Mouse (Mus musculus) megakaryocyte, embryonic 14.5 days (primary cell): ENCODE results near the gene Serp2. TPM values are rescaled to one million over a fixed set of nuclear protein-coding genes. Genes with fewer than 3 reads are reported as not detected.

Source experiments
- H3K27me3 ChIP-seq: replicated peaks from 2 replicates; pipeline ENCODE3; 2012; ENCODE audit warnings: inconsistent platforms
- H3K36me3 ChIP-seq: replicated peaks from 2 replicates; pipeline ENCODE3; 2012; ENCODE audit warnings: low read length, inconsistent platforms, mixed read lengths
- H3K4me1 ChIP-seq: 2 replicates; pipeline ENCODE4 v1.6.1; 2012; ENCODE audit warnings: inconsistent platforms
- H3K4me3 ChIP-seq: replicated peaks from 2 replicates; pipeline ENCODE3; 2012; ENCODE audit warnings: moderate library complexity, mild to moderate bottlenecking, inconsistent platforms
- H3K9me3 ChIP-seq: 2 replicates; pipeline ENCODE4 v1.6.1; 2012; ENCODE audit warnings: inconsistent platforms
- FLI1 ChIP-seq: IDR thresholded peaks from 2 replicates; pipeline ENCODE4 v1.6.1; 2012; ENCODE audit warnings: low read length, inconsistent platforms, mixed read lengths
- GATA1 ChIP-seq: IDR thresholded peaks from 3 replicates; pipeline ENCODE4 v1.6.1; 2012; ENCODE audit warnings: mixed read lengths, low read length, inconsistent platforms, borderline replicate concordance
- polyA plus RNA-seq: library from polyadenylated mRNA; stranded (reverse); fragments of >175 nt; gene quantifications from 2 replicates; pipeline ENCODE4 v1.2.3, GENCODE M21; 2012; ENCODE audit warnings: low replicate concordance; ENCODE audit not compliant: insufficient read depth

Gene Serp2
- 0.47 TPM in 1 of 2 replicates, not detected in the other for polyA plus RNA-seq

- peak within 1 kb of the TSS; percentile 91 for H3K4me3 ChIP-seq
- TF ChIP-seq GATA1 = no peak
- TF ChIP-seq FLI1 = no peak
- peaks cover 38% of the 10 kb centered on the region for H3K4me1 ChIP-seq
- no peaks in the 10 kb centered on the region for H3K36me3 ChIP-seq
- H3K27me3 ChIP-seq = peaks cover 85% of the 10 kb centered on the region
- H3K9me3 ChIP-seq = peaks cover 14% of the 10 kb centered on the region; the same call in 1 of the 2 replicates
Measured at GRCm38 (mm10) chr14:76556852-76557208, at the start of gene Serp2. Gene Serp2 (minus strand): TSS chr14:76556889.

DNA sequence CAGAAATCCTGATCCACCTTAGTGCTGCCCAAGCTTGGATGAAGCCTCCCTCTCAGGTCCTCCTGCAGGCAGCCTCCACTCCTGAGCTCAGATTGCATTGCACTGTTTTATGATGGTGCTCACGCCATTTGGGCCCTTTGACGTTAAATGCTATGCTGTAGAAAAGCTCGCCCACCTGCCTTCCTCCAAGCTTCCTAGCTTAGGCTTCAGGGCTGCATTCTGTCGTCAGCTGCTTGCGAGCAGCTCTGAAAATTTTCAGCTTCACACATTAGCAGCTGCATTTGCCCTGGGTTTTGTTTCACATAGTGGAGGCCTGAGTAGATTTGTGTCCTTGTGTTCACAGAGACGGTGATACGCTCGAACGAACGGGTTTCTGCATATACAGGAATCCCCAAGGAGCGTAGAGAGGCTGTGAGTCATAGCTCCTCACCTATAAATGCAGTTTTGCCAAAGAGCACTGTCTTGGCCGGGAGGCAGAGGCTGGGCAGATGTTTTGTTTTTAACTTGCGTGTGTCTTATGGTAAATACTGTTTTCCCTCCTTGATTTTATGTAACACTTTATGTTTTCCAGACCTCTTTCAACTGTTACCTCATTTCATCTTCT, 49.3 kb upstream of the Serp2 start:
- H3K36me3 ChIP-seq = no peaks in the 10 kb centered on the region
- H3K27me3 ChIP-seq = peaks cover 24% of the 10 kb centered on the region
- no peaks in the 10 kb centered on the region for H3K9me3 ChIP-seq
- no peak overlapping the region for H3K4me3 ChIP-seq
- H3K4me1 ChIP-seq = peaks cover 60% of the 10 kb centered on the region
- TF ChIP-seq GATA1 = no peak
- TF ChIP-seq FLI1 = no peak

GRCm38 (mm10) chr14:76604012-76604411, 47.3 kb upstream of the Serp2 start:
- Histone ChIP-seq H3K9me3 (no peaks in the 10 kb centered on the region), H3K4me1 (peaks cover 53% of the 10 kb centered on the region), H3K27me3 (peaks cover 24% of the 10 kb centered on the region), H3K4me3 (no peak overlapping the region), H3K36me3 (no peaks in the 10 kb centered on the region)
- TF ChIP-seq FLI1 (no peak), GATA1 (no peak)

GRCm38 (mm10) chr14:76601654-76602053, 45.0 kb upstream of the Serp2 start:
- H3K36me3 ChIP-seq = no peaks in the 10 kb centered on the region
- TF ChIP-seq FLI1 (no peak), GATA1 (no peak)
- peaks cover 67% of the 10 kb centered on the region for H3K4me1 ChIP-seq
- H3K4me3 ChIP-seq = no peak overlapping the region
- H3K27me3 ChIP-seq = peaks cover 19% of the 10 kb centered on the region
- H3K9me3 ChIP-seq = no peaks in the 10 kb centered on the region

DNA sequence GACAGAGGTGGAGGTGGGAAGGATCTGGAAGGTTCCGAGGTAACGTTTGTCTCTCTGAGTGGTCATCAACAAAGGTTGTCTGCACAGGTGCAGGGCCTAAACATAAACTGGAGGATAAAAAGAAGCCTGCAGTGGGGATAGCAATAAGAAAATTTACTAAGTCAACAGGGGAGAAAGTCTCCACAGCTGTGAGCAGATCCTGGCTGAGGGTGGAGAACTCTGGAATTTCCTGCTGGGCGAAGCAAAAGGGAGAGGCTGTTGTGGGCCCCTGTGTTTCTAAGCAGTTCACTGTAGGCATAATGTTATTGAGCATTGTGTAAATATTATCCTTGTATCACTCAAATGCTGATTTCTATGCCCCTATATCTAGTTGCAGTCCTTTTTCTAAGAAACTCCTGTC, 43.7 kb upstream of the Serp2 start:
- TF ChIP-seq GATA1 = no peak
- TF ChIP-seq FLI1 = no peak
- peaks cover 16% of the 10 kb centered on the region for H3K27me3 ChIP-seq
- no peaks in the 10 kb centered on the region for H3K9me3 ChIP-seq
- H3K4me1 ChIP-seq = peaks cover 64% of the 10 kb centered on the region
- H3K4me3 ChIP-seq = no peak overlapping the region
- H3K36me3 ChIP-seq = no peaks in the 10 kb centered on the region

DNA sequence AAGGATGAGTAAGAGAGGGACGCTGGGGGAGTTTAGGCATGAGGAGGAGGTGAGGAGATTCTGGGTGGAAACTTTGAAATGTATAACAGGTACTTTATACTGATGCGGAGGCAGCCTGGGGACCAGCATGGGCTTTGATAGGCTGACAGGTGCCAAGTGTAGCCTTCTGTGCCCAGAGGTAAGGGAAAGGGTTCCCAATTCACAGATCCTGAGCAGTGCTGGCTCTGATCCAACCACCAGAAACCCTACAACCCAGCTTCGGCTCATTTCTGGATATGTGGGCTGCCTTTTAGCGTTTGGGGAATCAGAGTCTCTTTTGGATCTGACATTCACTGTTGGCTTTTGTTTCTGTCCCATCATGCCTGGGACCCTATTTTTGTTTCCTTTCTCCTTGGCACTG, 43.0 kb upstream of the Serp2 start:
- Histone ChIP-seq H3K4me3 (no peak overlapping the region), H3K9me3 (no peaks in the 10 kb centered on the region), H3K4me1 (peaks cover 59% of the 10 kb centered on the region), H3K36me3 (no peaks in the 10 kb centered on the region), H3K27me3 (peaks cover 15% of the 10 kb centered on the region)
- TF ChIP-seq GATA1 (no peak), FLI1 (no peak)

- no peaks in the 10 kb centered on the region for H3K9me3 ChIP-seq
- H3K27me3 ChIP-seq = peaks cover 15% of the 10 kb centered on the region
- H3K4me3 ChIP-seq = peak overlapping the region; percentile 71
- H3K4me1 ChIP-seq = peaks cover 59% of the 10 kb centered on the region
- H3K36me3 ChIP-seq = no peaks in the 10 kb centered on the region
- TF ChIP-seq FLI1 (no peak), GATA1 (no peak)
Measured at GRCm38 (mm10) chr14:76598518-76599216, 42.0 kb upstream of the Serp2 start.

DNA sequence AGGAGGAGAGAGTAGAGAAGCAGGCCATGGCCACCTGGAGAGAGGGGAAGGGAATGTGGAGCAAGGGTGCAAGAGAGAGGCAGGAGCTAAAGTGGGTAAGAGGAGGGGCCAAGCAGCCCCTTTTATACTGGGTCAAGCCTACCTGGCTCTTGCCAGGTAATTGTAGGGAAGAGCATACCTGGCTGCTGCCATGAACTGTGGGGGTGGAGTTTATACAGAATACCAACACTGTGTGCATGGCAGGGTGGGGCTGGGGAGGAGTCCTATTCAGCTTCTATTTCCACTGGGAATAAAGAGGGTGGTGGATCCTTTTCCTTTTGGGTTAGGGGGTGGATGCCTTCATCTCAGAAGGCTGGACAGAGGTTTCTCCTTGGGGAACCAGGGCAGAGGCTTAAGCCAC, 41.1 kb upstream of the Serp2 start:
- H3K4me1 ChIP-seq = peaks cover 59% of the 10 kb centered on the region
- no peak for TF ChIP-seq FLI1
- TF ChIP-seq GATA1 = no peak
- no peak overlapping the region for H3K4me3 ChIP-seq
- no peaks in the 10 kb centered on the region for H3K36me3 ChIP-seq
- no peaks in the 10 kb centered on the region for H3K9me3 ChIP-seq
- peaks cover 12% of the 10 kb centered on the region for H3K27me3 ChIP-seq

DNA sequence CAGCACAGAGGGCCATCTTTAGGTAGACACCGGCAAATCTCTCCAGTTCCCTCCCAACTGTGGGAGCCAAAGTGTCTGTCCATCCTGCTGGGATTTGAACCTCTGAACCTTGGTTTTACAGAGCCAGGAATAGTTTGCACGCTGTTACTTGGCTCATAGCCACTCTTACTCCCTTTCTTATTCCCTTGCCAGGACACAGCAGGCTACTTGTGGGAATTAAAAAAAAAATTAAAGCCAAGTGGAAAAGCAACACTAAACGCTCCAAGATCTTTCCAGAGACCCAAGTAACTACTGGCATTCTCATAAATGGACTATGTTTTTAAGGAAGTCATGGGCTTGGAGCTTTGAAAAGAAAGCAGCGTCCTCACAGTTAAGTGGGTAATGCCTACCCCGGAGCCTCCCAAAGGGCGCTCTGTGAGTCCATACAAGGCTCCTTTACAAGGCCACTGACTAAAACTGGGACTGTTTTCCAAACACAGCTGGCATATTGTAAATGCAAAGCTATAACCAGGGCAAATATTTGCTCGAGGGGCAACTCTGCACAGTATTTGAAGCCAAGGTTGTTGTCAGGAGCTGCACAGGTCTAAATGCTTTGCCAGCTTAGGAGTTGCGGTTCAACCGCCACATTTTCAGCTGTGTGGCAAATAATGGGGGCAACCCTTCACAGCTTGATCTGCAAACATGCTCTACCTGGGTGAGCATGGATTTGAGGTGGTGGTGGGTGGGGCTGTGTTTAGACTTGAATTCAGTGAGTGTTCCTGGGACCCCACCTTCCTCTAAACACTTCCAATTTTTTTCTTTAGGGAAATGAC, 38.6 kb upstream of the Serp2 start:
- Histone ChIP-seq H3K27me3 (peaks cover 6% of the 10 kb centered on the region), H3K9me3 (no peaks in the 10 kb centered on the region), H3K4me1 (peaks cover 66% of the 10 kb centered on the region), H3K36me3 (no peaks in the 10 kb centered on the region), H3K4me3 (no peak overlapping the region)
- TF ChIP-seq FLI1 (no peak), GATA1 (no peak)
